Comparison of ENCODE assay signal across 18 mouse cellular contexts in the genomic region with DNA sequence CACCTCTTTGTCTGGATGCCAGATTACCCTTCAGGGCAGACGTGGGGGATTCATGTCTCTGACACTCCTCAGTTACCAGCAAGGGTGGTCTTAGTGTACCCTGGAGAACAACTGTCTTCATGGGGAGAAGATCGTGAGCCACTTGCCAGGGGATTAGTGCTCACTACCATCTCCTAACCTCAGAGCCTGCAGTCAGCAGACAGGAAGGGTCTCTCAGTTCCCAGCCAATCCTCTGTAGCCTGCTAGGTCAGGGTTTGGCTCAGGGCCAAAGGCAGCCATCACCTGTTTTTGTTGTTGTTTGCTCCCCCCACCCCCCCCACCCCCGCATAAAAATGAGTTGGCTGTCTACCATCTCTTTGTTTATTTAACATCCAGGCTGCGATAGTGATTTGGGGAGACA.
DNase-seq lines count a peak whose midpoint lies in the region; ATAC-seq lines count a peak whose summit lies in the region.
"Had no signal": no experiment of that assay in that cellular context is flagged by ENCODE, and none has a peak within 500 bp of the region (broad histone marks: within the 10 kb centered on the region; RNA-seq: fewer than 3 reads in every experiment).

No protein-coding gene starts in this region.

- no peak for DNase-seq in forebrain, embryonic 10.5 days (ENCODE audit: extremely low spot score, low spot score)
- DNase-seq in left cerebral cortex, postnatal 4 days = peak; percentile 69
- DNase-seq in left cerebral cortex, adult 11 months (ENCODE audit: low spot score) = no peak
- peak; percentile 78 to 82 for DNase-seq in cerebellum, postnatal 14 days
- no peak for DNase-seq in limb, embryonic 10.5 days (ENCODE audit: low spot score)
- DNase-seq in MN1 (ENCODE audit: low spot score) = no peak
- DNase-seq: gastrocnemius, postnatal 36 days; heart, postnatal 4 days; lung, postnatal 4 days; thymus, postnatal 36 days had no signal

- H3K4me1 ChIP-seq in forebrain, embryonic 10.5 days = peaks cover 10% of the 10 kb centered on the region; the same call in 1 of the 2 replicates
- peaks cover 5% of the 10 kb centered on the region; the same call in 1 of the 2 replicates for H3K4me1 ChIP-seq in forebrain, embryonic 16.5 days (replicated peaks; ENCODE audit: control insufficient read depth, insufficient read depth, low read length)
- H3K4me1 ChIP-seq in limb, embryonic 10.5 days = peaks cover 21% of the 10 kb centered on the region
- H3K4me1 ChIP-seq: heart, embryonic 15.5 days; lung, embryonic 15.5 days had no signal

- ATAC-seq in forebrain, embryonic 16.5 days = no peak
- ATAC-seq: intestine, embryonic 16.5 days had no signal

- H3K36me3 ChIP-seq in forebrain, embryonic 10.5 days (replicated peaks) = no peaks in the 10 kb centered on the region
- H3K36me3 ChIP-seq in forebrain, embryonic 16.5 days (ENCODE audit: control insufficient read depth, insufficient read depth) = no peaks in the 10 kb centered on the region
- H3K36me3 ChIP-seq in limb, embryonic 10.5 days = no peaks in the 10 kb centered on the region
- H3K36me3 ChIP-seq: heart, embryonic 15.5 days; kidney, embryonic 15.5 days; limb, embryonic 13.5 days; lung, embryonic 15.5 days; neural tube, embryonic 12.5 days had no signal

- intact Hi-C loops in left cerebral cortex, postnatal 4 days (cut with DNase I) = no loop called here

- H3K9me3 ChIP-seq in forebrain, embryonic 10.5 days = no peaks in the 10 kb centered on the region
- H3K9me3 ChIP-seq in forebrain, embryonic 16.5 days (ENCODE audit: control insufficient read depth, low read length) = no peaks in the 10 kb centered on the region
- no peaks in the 10 kb centered on the region for H3K9me3 ChIP-seq in limb, embryonic 10.5 days (replicated peaks)
- H3K9me3 ChIP-seq: heart, embryonic 15.5 days; kidney, embryonic 15.5 days; limb, embryonic 13.5 days; lung, embryonic 15.5 days; neural tube, embryonic 12.5 days had no signal

- no peak overlapping the region for H3K4me3 ChIP-seq in forebrain, embryonic 10.5 days
- H3K4me3 ChIP-seq in forebrain, embryonic 16.5 days (replicated peaks; ENCODE audit: low read length) = no peak overlapping the region
- no peak overlapping the region for H3K4me3 ChIP-seq in limb, embryonic 10.5 days
- H3K4me3 ChIP-seq: heart, embryonic 15.5 days; kidney, embryonic 15.5 days; limb, embryonic 13.5 days; lung, embryonic 15.5 days; neural tube, embryonic 12.5 days had no signal

- WGBS in forebrain, embryonic 10.5 days = 66% methylated on average over 4 of the region's 4 CpGs
- 39% methylated on average over 4 of the region's 4 CpGs for WGBS in forebrain, embryonic 16.5 days
- WGBS in limb, embryonic 10.5 days = 63% methylated on average over 4 of the region's 4 CpGs

- H3K9ac ChIP-seq in forebrain, embryonic 16.5 days (replicated peaks; ENCODE audit: low read depth, low read length) = no peak overlapping the region
- H3K9ac ChIP-seq: heart, embryonic 15.5 days; kidney, embryonic 15.5 days; liver, embryonic 14.5 days; lung, embryonic 15.5 days; neural tube, embryonic 12.5 days had no signal

- no peak overlapping the region for H3K4me2 ChIP-seq in forebrain, embryonic 16.5 days (ENCODE audit: low read length)
- H3K4me2 ChIP-seq: heart, embryonic 15.5 days; kidney, embryonic 15.5 days; limb, embryonic 13.5 days; lung, embryonic 15.5 days; neural tube, embryonic 12.5 days had no signal

- H3K27me3 ChIP-seq in forebrain, embryonic 10.5 days (ENCODE audit: poor library complexity, severe bottlenecking) = no peaks in the 10 kb centered on the region
- H3K27me3 ChIP-seq in forebrain, embryonic 16.5 days (replicated peaks; ENCODE audit: control insufficient read depth, insufficient read depth, low read length) = no peaks in the 10 kb centered on the region
- H3K27me3 ChIP-seq in limb, embryonic 10.5 days (ENCODE audit: low read depth, poor library complexity, severe bottlenecking) = no peaks in the 10 kb centered on the region
- H3K27me3 ChIP-seq: heart, embryonic 15.5 days; kidney, embryonic 15.5 days; limb, embryonic 13.5 days; lung, embryonic 15.5 days; neural tube, embryonic 12.5 days had no signal

- H3K27ac ChIP-seq in forebrain, embryonic 10.5 days = 0 out of 2 replicates have a peak overlapping the region, but pooled peaks have one; percentile 30
- H3K27ac ChIP-seq in forebrain, embryonic 16.5 days (ENCODE audit: low read length) = no peak overlapping the region
- H3K27ac ChIP-seq in limb, embryonic 10.5 days = peak overlapping the region; percentile 61
- H3K27ac ChIP-seq: heart, embryonic 15.5 days; kidney, embryonic 15.5 days; limb, embryonic 13.5 days; liver, embryonic 14.5 days; lung, embryonic 15.5 days; neural tube, embryonic 12.5 days had no signal

Comparison
In these comparisons a context has a peak if more than half of its experiments do, and no peak if none do; other contexts are left out.
1. DNase-seq: peak in left cerebral cortex, postnatal 4 days (single experiment) and cerebellum, postnatal 14 days (2 of 2); none in forebrain, embryonic 10.5 days (single experiment), left cerebral cortex, adult 11 months (single experiment), limb, embryonic 10.5 days (single experiment) and MN1 (single experiment).